Mouse (Mus musculus): ENCODE results near the gene Olfr482. TPM values are rescaled to one million over a fixed set of nuclear protein-coding genes. Genes with fewer than 3 reads are reported as not detected.

Gene Olfr482
- not detected in 2 replicates for polyA plus RNA-seq (2011; ENCODE audit: insufficient read length, low read depth, missing spikeins)

DNA sequence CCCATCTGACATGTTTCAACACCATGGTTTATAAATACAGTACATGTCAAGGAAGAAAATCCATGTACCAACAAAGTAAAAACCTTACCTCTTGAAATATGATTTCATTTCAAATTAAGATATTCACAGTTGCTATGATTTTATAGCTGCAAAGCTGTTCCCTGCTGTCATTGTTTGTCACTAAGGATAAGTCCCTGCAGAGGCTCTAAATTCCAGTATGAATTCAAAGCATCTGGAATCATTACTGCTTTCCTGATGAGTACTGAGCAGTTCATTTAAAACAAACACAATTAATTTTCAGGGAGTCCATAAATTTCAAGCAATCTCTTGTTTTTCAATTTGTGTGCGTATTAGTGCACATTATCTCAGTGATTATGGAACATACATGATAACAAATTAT is at the start of gene Olfr482:
TSS of gene Olfr482 (minus strand) at position 101 of the 400 bp plus-strand sequence.
- no peaks in the 10 kb centered on the region for H3K4me1 ChIP-seq (ENCODE audit: control insufficient read depth, insufficient read depth, low read length)
- TF ChIP-seq CTCF (IDR thresholded peaks at IDR 0.05; ENCODE audit: borderline replicate concordance, insufficient read depth, low read length) = no peak
- TF ChIP-seq POLR2A (IDR thresholded peaks at IDR 0.05; ENCODE audit: low read depth, low read length) = no peak
- no peak within 1 kb of the TSS for H3K27ac ChIP-seq (ENCODE audit: insufficient read depth, low read length)
- H3K4me3 ChIP-seq (ENCODE audit: insufficient read depth, low read length) = no peak within 1 kb of the TSS

DNA sequence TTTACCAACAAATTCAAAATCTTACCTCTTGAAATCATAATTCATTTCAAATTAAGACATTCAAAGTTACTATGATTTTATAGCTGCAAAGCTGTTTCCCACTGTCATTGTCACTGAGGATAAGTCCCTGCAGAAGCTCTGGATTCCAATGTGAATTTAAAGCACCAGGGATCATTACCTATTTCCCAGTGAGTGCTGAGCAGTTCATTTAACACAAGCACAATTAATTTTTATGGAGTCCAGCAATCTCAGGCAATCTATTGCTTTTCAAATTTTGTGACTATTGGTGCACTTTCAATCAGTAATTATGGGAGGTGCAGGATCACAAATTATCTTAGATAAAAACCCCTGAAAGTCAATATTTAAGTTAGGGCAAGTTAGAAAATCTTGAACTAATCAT is 30.0 kb upstream of the Olfr482 start, which contains the start of gene Olfr484:
TSS of gene Olfr484 (minus strand) at position 101 of the 400 bp plus-strand sequence.
- TF ChIP-seq POLR2A (IDR thresholded peaks at IDR 0.05; ENCODE audit: low read depth, low read length) = no peak
- TF ChIP-seq CTCF (IDR thresholded peaks at IDR 0.05; ENCODE audit: borderline replicate concordance, insufficient read depth, low read length) = no peak
- H3K4me3 ChIP-seq (ENCODE audit: insufficient read depth, low read length) = no peak within 1 kb of the TSS
- no peak within 1 kb of the TSS for H3K27ac ChIP-seq (ENCODE audit: insufficient read depth, low read length)
- no peaks in the 10 kb centered on the region for H3K4me1 ChIP-seq (ENCODE audit: control insufficient read depth, insufficient read depth, low read length)

DNA sequence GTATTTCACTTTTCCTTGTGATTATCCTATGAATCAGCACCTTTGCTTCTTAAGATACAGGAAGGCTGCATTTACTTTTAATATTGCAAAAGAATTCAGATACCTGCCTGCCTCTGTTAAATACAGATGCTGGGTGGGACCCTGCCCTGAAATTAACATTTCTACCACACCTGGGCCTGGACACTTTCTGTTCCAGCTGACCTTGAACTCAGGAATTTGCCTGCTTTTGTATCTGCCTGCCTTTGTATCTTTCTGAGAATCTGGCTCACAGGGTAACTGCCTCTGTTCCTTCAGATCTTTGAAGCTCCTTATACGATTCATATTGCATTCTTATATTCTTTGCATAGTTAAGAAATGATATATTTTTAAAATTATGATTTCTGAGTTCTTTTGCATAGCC is 24.0 kb upstream of the Olfr482 start:
- TF ChIP-seq POLR2A (IDR thresholded peaks at IDR 0.05; ENCODE audit: low read depth, low read length) (no peak), CTCF (IDR thresholded peaks at IDR 0.05; ENCODE audit: borderline replicate concordance, insufficient read depth, low read length) (no peak)
- no peak overlapping the region for H3K4me3 ChIP-seq (ENCODE audit: insufficient read depth, low read length)
- no peaks in the 10 kb centered on the region for H3K4me1 ChIP-seq (ENCODE audit: control insufficient read depth, insufficient read depth, low read length)
- no peak overlapping the region for H3K27ac ChIP-seq (ENCODE audit: insufficient read depth, low read length)

DNA sequence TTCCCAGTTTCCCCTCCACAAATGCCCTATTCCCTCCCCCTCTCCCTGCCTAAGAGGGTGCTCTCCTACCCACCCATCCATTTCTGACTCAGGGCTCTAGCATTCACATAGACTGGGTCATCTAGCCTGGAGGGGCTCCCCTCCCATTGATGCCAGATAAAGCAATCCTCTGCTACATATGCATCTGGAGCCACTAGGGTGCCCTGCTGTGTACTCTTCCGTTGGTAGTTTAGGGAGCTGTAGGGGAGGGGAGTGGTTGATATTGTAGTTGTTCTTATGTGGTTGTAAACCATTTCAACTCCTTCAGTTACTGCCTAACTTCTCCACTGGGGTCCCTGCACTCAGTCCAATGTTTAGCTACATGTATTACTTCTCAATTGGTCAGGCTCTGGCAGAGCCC is 23.3 kb upstream of the Olfr482 start:
- Histone ChIP-seq H3K4me3 (ENCODE audit: insufficient read depth, low read length) (no peak overlapping the region), H3K4me1 (ENCODE audit: control insufficient read depth, insufficient read depth, low read length) (no peaks in the 10 kb centered on the region), H3K27ac (ENCODE audit: insufficient read depth, low read length) (no peak overlapping the region)
- TF ChIP-seq CTCF (IDR thresholded peaks at IDR 0.05; ENCODE audit: borderline replicate concordance, insufficient read depth, low read length) (no peak), POLR2A (IDR thresholded peaks at IDR 0.05; ENCODE audit: low read depth, low read length) (no peak)

DNA sequence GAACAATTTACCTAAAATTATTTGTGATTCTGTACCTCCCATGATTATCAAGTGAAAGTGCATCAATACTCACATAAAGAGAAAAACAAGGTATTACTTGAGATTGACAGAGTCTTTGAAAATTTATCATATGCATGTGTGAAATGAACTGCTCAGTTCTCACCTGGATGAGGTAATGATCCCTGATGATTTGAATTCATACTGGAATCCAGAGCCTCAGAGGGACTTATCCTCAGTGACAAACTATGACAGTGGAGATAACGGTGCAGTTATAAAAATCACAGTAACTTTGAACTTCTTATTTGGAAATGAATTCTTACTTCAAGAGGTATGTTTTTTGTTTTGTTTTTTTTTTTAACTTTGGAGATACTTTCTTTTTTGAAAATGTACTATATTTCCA is 3.2 kb upstream of the Olfr482 start, which contains the start of gene Olfr483:
TSS of gene Olfr483 (plus strand) at position 301 of the 400 bp plus-strand sequence.
- Histone ChIP-seq H3K4me1 (ENCODE audit: control insufficient read depth, insufficient read depth, low read length) (no peaks in the 10 kb centered on the region), H3K4me3 (ENCODE audit: insufficient read depth, low read length) (no peak within 1 kb of the TSS), H3K27ac (ENCODE audit: insufficient read depth, low read length) (no peak within 1 kb of the TSS)
- TF ChIP-seq POLR2A (IDR thresholded peaks at IDR 0.05; ENCODE audit: low read depth, low read length) (no peak), CTCF (IDR thresholded peaks at IDR 0.05; ENCODE audit: borderline replicate concordance, insufficient read depth, low read length) (no peak)

DNA sequence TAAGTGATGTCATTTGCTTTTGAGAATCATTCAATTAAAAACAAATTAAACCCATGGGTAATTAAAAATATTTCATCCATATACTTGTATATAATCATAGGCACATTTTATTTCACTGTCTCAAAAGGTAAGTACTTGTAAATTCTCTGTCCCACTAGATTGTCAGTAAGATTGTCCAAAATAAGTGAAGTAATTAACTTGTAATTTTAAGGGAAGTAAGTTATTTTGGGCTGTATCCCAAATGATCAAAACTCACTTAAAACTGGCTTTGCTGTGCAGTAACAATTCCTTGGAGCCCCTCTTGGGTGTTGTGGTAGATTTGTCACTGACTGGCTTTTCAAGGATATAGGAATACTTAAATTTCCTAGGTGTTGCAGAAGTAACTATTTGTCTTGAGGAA is 17.8 kb downstream of the Olfr482 start, which contains the start of gene Olfr481:
TSS of gene Olfr481 (plus strand) at position 301 of the 400 bp plus-strand sequence.
- TF ChIP-seq CTCF (IDR thresholded peaks at IDR 0.05; ENCODE audit: borderline replicate concordance, insufficient read depth, low read length) = no peak
- no peak for TF ChIP-seq POLR2A (IDR thresholded peaks at IDR 0.05; ENCODE audit: low read depth, low read length)

DNA sequence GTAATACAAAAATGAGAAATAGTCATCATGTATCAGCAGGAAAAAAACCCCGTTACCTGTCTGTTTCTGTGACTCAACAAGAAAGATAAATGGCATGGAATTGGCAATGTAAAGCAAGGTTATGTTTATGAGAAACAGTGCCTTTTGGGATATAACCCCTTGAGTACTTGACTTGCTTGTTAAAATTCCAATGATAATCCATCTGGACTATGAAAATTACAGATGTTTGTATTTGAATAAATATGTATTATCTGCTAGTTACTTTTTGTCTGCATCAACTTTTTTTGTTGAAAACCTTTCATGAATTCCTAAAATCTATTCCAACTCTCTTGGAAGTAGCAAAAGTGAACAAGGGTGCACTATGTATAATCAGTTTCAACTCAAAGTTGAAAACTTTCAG is 30.1 kb downstream of the Olfr482 start, which contains the start of gene Olfr480:
TSS of gene Olfr480 (minus strand) at position 101 of the 400 bp plus-strand sequence.
- no peak within 1 kb of the TSS for H3K27ac ChIP-seq (ENCODE audit: insufficient read depth, low read length)
- H3K4me1 ChIP-seq (ENCODE audit: control insufficient read depth, insufficient read depth, low read length) = no peaks in the 10 kb centered on the region
- no peak within 1 kb of the TSS for H3K4me3 ChIP-seq (ENCODE audit: insufficient read depth, low read length)
- no peak for TF ChIP-seq CTCF (IDR thresholded peaks at IDR 0.05; ENCODE audit: borderline replicate concordance, insufficient read depth, low read length)

More for the DNA sequence above, 17.8 kb downstream of the Olfr482 start, which contains the start of gene Olfr481:
- no peak within 1 kb of the TSS for H3K27ac ChIP-seq (ENCODE audit: insufficient read depth, low read length)
- H3K4me1 ChIP-seq (ENCODE audit: control insufficient read depth, insufficient read depth, low read length) = no peaks in the 10 kb centered on the region
- no peak within 1 kb of the TSS for H3K4me3 ChIP-seq (ENCODE audit: insufficient read depth, low read length)

DNA sequence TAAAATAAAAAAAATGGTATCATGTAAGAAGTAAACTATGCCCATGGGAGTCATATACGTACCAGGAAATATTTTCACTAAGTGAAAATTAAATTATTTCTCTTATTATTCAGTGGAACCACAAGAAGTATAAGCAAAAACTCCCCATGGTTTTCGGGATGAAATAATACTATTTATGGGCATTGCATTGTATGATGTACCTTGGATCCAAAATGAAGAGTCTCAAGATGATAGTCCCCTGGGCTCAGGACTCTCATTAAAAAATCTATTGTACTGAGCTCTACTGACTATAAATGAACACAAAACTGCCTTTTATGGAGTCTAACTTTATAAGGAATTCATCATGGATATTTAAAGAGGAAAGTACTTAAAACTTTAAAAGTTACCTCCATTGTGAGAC is 47.0 kb downstream of the Olfr482 start, which contains the start of gene Olfr479:
TSS of gene Olfr479 (plus strand) at position 301 of the 400 bp plus-strand sequence.
- Histone ChIP-seq H3K27ac (ENCODE audit: insufficient read depth, low read length) (no peak within 1 kb of the TSS), H3K4me1 (ENCODE audit: control insufficient read depth, insufficient read depth, low read length) (no peaks in the 10 kb centered on the region), H3K4me3 (ENCODE audit: insufficient read depth, low read length) (no peak within 1 kb of the TSS)
- TF ChIP-seq POLR2A (IDR thresholded peaks at IDR 0.05; ENCODE audit: low read depth, low read length) = no peak
- TF ChIP-seq CTCF (IDR thresholded peaks at IDR 0.05; ENCODE audit: borderline replicate concordance, insufficient read depth, low read length) = no peak

Other genes starting within 250 kb of the Olfr482 start
- gene Olfr472, start 199.7 kb downstream of the Olfr482 start, polyA plus RNA-seq (2011; ENCODE audit: insufficient read length, low read depth, missing spikeins) = 0.08 TPM in 1 of 2 replicates, not detected in the other
- not detected in 2 replicates for gene Olfr473, start 167.1 kb downstream of the Olfr482 start, polyA plus RNA-seq (2011; ENCODE audit: insufficient read length, low read depth, missing spikeins)
- gene Olfr474, start 142.9 kb downstream of the Olfr482 start, polyA plus RNA-seq (2011; ENCODE audit: insufficient read length, low read depth, missing spikeins) = not detected in 2 replicates
- gene Olfr476, start 132.8 kb downstream of the Olfr482 start, polyA plus RNA-seq (2011; ENCODE audit: insufficient read length, low read depth, missing spikeins) = not detected in 2 replicates
- not detected in 2 replicates for gene Olfr477, start 110.9 kb downstream of the Olfr482 start, polyA plus RNA-seq (2011; ENCODE audit: insufficient read length, low read depth, missing spikeins)
- gene Olfr478, start 63.6 kb downstream of the Olfr482 start, polyA plus RNA-seq (2011; ENCODE audit: insufficient read length, low read depth, missing spikeins) = not detected in 2 replicates
- not detected in 2 replicates for gene Olfr479, start 46.9 kb downstream of the Olfr482 start, polyA plus RNA-seq (2011; ENCODE audit: insufficient read length, low read depth, missing spikeins)
- not detected in 2 replicates for gene Olfr480, start 30.2 kb downstream of the Olfr482 start, polyA plus RNA-seq (2011; ENCODE audit: insufficient read length, low read depth, missing spikeins)
- gene Olfr481, start 17.7 kb downstream of the Olfr482 start, polyA plus RNA-seq (2011; ENCODE audit: insufficient read length, low read depth, missing spikeins) = not detected in 2 replicates
- not detected in 2 replicates for gene Olfr483, start 3.3 kb upstream of the Olfr482 start, polyA plus RNA-seq (2011; ENCODE audit: insufficient read length, low read depth, missing spikeins)
- not detected in 2 replicates for gene Olfr484, start 29.9 kb upstream of the Olfr482 start, polyA plus RNA-seq (2011; ENCODE audit: insufficient read length, low read depth, missing spikeins)
- gene Olfr485, start 62.3 kb upstream of the Olfr482 start, polyA plus RNA-seq (2011; ENCODE audit: insufficient read length, low read depth, missing spikeins) = not detected in 2 replicates
- gene Olfr486, start 75.2 kb upstream of the Olfr482 start, polyA plus RNA-seq (2011; ENCODE audit: insufficient read length, low read depth, missing spikeins) = not detected in 2 replicates
- not detected in 2 replicates for gene Olfr487, start 117.0 kb upstream of the Olfr482 start, polyA plus RNA-seq (2011; ENCODE audit: insufficient read length, low read depth, missing spikeins)
- not detected in 2 replicates for gene Olfr488, start 160.8 kb upstream of the Olfr482 start, polyA plus RNA-seq (2011; ENCODE audit: insufficient read length, low read depth, missing spikeins)
- gene Olfr490, start 191.3 kb upstream of the Olfr482 start, polyA plus RNA-seq (2011; ENCODE audit: insufficient read length, low read depth, missing spikeins) = not detected in 2 replicates
- gene Olfr491, start 215.9 kb upstream of the Olfr482 start, polyA plus RNA-seq (2011; ENCODE audit: insufficient read length, low read depth, missing spikeins) = not detected in 2 replicates
- not detected in 2 replicates for gene Olfr492, start 226.1 kb upstream of the Olfr482 start, polyA plus RNA-seq (2011; ENCODE audit: insufficient read length, low read depth, missing spikeins)
- gene Olfr493, start 249.4 kb upstream of the Olfr482 start, polyA plus RNA-seq (2011; ENCODE audit: insufficient read length, low read depth, missing spikeins) = not detected in 2 replicates

Data from embryonic fibroblast, embryonic 13.5 days (primary cell).